Mouse (Mus musculus): ENCODE measurements around the gene 9930104L06Rik. TPM values are rescaled to one million over a fixed set of nuclear protein-coding genes. Genes with fewer than 3 reads are reported as not detected.

Gene 9930104L06Rik
- total RNA-seq, 2 experiments from 2014 or later: 18.9 to 20.3 TPM

DNA sequence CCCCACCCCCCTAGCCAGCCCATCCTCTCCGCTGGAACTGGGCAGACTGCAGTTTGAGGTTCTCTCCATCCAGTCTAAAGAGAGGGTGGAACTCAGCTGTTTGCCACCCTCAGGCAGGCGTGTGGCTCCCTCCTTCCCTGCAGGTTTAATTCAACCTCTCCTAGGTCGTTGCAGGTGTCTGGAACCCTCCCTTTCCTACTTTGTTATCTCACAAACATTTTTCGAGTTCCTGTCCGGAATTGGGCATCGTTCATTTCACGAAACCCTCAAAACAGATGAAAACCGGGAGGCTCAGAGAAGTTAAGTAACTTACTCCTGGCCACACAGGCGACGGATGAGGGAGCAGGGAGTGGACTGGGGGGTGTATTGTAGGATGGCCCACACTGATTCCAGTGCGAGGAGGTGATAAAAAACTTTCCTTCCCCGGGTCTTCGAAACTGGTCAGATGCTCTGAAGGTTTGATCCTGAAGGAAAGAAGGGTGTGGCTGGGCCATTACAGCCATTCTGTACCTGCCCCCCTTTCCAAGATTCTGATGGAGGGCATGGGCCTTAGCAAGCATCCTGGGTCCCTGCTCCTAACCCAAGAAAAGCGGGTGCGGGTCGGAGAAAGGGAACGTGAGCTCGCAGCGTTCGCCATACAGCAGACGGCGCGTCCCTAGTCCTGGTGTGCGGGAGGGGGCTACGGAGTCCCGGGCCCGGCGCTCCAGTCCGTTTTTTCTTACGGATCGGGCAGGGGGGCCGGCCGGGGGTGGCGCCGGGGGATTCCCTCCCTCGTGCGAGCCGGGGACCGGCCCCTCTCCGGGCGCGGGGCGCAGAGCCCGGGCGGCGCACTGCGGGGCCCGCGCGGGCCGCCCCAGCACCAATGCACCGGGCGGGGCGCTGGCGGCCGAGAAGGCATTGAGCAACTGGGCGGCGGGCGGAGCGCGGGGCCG, 49.1 kb downstream of the 9930104L06Rik start, which contains the start of gene Rspo1:
Rspo1 (plus strand) TSS at position 760 of the 932 bp plus-strand sequence.
- H3K27ac ChIP-seq: peak within 1 kb of the TSS; percentile 25
- peak within 1 kb of the TSS; percentile 39 for H3K4me3 ChIP-seq

DNA sequence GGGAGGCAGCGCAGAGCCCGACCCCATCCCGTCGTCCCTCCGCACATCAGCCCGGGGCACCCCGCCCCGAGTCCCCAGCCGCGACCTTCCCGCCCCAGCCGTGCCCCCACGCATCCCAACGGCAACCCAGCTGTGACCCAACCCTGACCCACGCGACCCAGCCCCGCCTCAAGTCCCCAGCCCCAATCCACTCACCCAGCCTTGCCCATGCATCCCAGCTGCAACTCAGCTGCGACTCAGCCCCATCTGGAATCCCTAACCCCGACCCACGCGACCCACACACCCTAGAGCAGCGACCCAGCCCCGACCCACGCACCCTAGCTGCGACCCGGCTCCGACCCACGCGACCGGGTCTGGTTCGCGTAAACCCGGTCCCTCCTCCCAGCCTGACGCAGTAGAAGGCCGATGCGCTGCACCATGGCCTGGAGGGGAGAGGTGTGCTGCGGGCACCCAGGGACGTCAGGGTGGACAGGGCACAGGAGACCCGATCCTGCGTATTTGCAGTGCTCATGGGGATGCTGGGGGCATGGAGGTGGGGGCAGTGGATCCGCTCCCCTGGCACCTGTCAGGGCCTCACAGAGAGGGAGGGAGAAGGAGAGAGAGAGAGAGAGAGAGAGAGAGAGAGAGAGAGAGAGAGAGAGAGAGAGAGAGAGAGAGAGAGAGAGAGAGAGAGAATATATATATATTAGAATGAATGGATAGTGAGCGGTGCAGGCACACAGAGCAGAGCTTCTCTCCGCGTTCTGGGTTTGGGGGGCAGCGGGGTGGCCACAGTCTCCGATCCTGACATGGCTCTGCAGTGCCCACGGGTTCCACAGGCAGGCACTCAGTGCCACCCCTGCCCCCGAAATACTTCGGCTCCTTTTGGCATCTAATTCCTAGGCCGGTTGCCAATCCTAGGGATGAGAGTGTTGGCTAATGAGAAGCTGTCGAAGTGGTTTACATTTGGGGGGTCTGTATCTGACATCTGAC, 50.2 kb downstream of the 9930104L06Rik start:
- intact Hi-C loops (cut with DNase I): no loop called here
- TF ChIP-seq CTCF (IDR thresholded peaks at IDR 0.05): no peak
- DNase-seq (ENCODE audit: extremely low spot score in 1 of 2, low spot score in 2 of 2): no peak
- Histone ChIP-seq H3K27ac (no peak overlapping the region), H3K4me3 (peak overlapping the region; percentile 39)

More for the DNA sequence above, 49.1 kb downstream of the 9930104L06Rik start, which contains the start of gene Rspo1:
- no peak for TF ChIP-seq CTCF (IDR thresholded peaks at IDR 0.05)
- DNase-seq (ENCODE audit: extremely low spot score in 1 of 2, low spot score in 2 of 2): no peak
- intact Hi-C loops (cut with DNase I): loop anchor here (2.0 kb wide), 1 partner anchor 35 kb away; no protein-coding TSS in a partner anchor

DNA sequence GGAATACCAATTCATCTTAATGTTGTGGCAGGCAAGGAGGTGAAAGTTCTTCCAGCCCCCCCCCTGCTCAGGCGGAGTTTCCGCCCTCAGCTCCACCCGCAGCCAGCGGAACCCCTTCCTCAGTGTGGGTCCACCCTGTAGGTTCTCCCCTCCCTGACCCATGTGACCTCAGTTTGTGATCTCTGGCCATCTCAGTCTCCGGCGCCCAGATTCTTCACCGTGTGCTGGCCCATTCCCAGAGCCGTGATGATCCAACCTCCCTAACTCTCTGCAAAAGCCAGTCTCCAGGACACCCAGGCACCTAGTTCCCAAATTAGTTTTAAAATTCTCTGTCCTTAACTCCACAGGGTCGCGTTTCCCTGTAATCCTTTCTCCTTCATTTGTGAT, 50.9 kb downstream of the 9930104L06Rik start:
- intact Hi-C loops (cut with DNase I): no loop called here
- TF ChIP-seq CTCF (IDR thresholded peaks at IDR 0.05): no peak
- H3K27ac ChIP-seq: no peak overlapping the region
- DNase-seq (ENCODE audit: extremely low spot score in 1 of 2, low spot score in 2 of 2): no peak
- no peak overlapping the region; the same call in 1 of the 2 replicates for H3K4me3 ChIP-seq

DNA sequence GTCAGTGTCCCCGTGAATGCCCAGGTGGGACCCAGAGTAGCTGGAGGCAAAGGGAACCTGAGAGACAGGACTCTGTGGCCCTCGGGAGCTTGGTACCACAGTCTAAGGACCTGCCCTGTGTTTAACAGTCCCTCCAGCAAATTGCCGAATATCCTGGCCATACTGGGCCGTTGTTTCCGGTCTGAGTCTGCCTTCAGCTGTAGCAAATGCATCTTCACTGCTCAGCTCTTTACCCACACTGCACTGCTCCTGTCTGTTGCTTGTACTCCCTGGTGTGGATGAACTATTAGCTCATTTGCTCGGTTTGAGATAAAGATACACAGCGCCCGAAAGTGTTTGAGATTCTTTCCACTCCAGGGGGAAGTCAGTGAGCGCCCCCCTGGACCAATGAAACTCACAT, 51.5 kb downstream of the 9930104L06Rik start:
- Histone ChIP-seq H3K27ac (no peak overlapping the region), H3K4me3 (no peak overlapping the region)
- TF ChIP-seq CTCF (IDR thresholded peaks at IDR 0.05): no peak
- no peak for DNase-seq (ENCODE audit: extremely low spot score in 1 of 2, low spot score in 2 of 2)
- intact Hi-C loops (cut with DNase I): no loop called here

DNA sequence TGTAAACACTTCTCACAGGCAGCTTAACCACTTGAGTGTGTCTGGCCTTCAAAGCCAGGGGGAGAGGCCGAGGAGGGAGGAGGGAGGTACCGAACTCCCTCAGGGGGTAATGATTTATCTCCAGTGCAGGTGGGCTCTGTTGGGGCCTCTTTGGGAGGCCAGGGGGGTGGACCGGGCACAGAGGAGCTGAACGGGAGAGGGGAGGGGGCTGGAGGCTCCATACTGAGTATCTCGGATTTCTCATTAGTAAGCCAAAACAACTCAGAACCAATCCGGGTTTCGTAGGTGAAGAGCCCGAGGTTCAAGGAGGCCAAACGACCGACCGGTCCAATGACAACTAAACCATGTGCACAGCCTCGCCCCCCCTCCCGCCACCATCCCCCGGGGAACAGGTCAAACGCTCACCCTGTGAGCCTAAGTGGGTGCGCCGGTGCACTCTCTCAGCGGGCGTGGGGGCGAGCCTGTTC, 53.0 kb downstream of the 9930104L06Rik start:
- intact Hi-C loops (cut with DNase I): no loop called here
- Histone ChIP-seq H3K27ac (no peak overlapping the region), H3K4me3 (no peak overlapping the region)
- TF ChIP-seq CTCF (IDR thresholded peaks at IDR 0.05): no peak
- DNase-seq (ENCODE audit: extremely low spot score in 1 of 2, low spot score in 2 of 2): no peak

DNA sequence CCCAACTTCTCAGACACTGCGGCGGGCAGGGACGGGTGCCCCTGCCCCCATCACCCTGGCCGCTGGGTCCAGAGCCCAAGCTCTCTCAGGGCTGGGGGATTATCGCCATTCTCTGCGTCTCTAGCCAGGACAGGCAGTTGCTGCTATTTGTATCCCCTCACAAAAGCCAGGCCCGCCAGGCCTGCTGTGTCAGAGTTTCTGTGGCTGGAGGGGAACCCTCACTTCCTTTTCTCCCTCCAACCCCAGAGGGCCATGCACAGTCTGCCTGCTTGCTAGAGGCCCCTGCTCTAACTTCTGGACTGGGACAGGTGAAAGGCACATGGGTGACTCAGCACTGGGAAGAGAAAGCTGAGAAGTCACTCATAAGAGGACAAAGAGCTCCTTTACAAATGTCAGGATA, 53.5 kb downstream of the 9930104L06Rik start:
- no peak for TF ChIP-seq CTCF (IDR thresholded peaks at IDR 0.05)
- intact Hi-C loops (cut with DNase I): no loop called here
- no peak for DNase-seq (ENCODE audit: extremely low spot score in 1 of 2, low spot score in 2 of 2)
- H3K4me3 ChIP-seq: no peak overlapping the region
- no peak overlapping the region for H3K27ac ChIP-seq

Other genes with a start within 250 kb of the 9930104L06Rik start
- gene Utp11, start 243.4 kb upstream of the 9930104L06Rik start, total RNA-seq (2021): 10 to 100 TPM; 13.3 to 15.7 TPM
- 1 to 10 TPM; 1.4 to 2.2 TPM for gene Fhl3, start 236.3 kb upstream of the 9930104L06Rik start, total RNA-seq (2021)
- gene Sf3a3, start 222.3 kb upstream of the 9930104L06Rik start, total RNA-seq (2021): 10 to 100 TPM; 33.0 to 35.6 TPM
- gene Inpp5b, start 195.2 kb upstream of the 9930104L06Rik start, total RNA-seq (2021): 10 to 100 TPM; 46.5 to 48.7 TPM
- gene Mtf1, start 134.9 kb upstream of the 9930104L06Rik start, total RNA-seq (2021): 10 to 100 TPM; 26.1 to 28.4 TPM
- gene Yrdc, start 86.4 kb upstream of the 9930104L06Rik start, total RNA-seq (2021): 10 to 100 TPM; 29.8 to 33.8 TPM
- gene 1110065P20Rik, start 85.9 kb upstream of the 9930104L06Rik start, total RNA-seq (2021): 10 to 100 TPM; 66.6 to 74.8 TPM
- 10 to 100 TPM; 53.7 to 55.3 TPM for gene Maneal, start 74.9 kb upstream of the 9930104L06Rik start, total RNA-seq (2021)
- 10 to 100 TPM; 60.5 to 69.6 TPM for gene Epha10, start 56.1 kb upstream of the 9930104L06Rik start, total RNA-seq (2021)
- 1 to 10 TPM; 1.2 to 1.9 TPM for gene Cdca8, start 2.3 kb downstream of the 9930104L06Rik start, total RNA-seq (2021)
- gene Rspo1, start 49.4 kb downstream of the 9930104L06Rik start, total RNA-seq (2021): 10 to 100 TPM; 17.1 to 21.6 TPM
- gene Gnl2, start 79.5 kb downstream of the 9930104L06Rik start, total RNA-seq (2021): 10 to 100 TPM; 61.3 to 65.5 TPM
- gene Dnali1, start 128.7 kb downstream of the 9930104L06Rik start, total RNA-seq (2021): under 1 TPM; 0.27 to 0.37 TPM
- 10 to 100 TPM; 15.2 to 16.1 TPM for gene Snip1, start 129.6 kb downstream of the 9930104L06Rik start, total RNA-seq (2021)
- 100 to 1,000 TPM; 132 to 138 TPM for gene Meaf6, start 148.1 kb downstream of the 9930104L06Rik start, total RNA-seq (2021)
- under 1 TPM; 0.79 to 1.00 TPM for gene Zc3h12a, start 190.8 kb downstream of the 9930104L06Rik start, total RNA-seq (2021)

Data from left cerebral cortex, adult 2 months (tissue).